Mouse (Mus musculus): ENCODE measurements around the gene C1qtnf3.

DNA sequence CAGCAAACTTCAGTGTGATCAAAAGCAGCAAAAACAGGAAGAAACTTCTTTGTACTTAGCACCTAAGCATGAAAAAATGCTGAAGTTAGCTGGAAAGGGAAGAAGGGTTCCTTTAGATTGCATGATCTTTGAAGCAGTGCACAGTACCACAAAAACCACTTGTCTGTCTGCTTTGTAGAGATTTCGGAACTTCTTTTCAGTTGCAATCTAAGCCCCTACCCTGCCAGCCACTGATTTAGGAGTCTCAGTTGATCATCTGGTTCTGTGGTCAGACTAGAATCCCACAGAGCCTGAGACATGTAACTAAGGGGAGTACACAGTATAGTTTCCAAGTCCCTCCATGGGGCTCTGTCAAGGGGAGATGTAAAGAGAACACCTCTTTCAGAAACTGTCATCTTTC lies 1.3 kb downstream of the C1qtnf3 start:
- no peak for TF ChIP-seq POLR2A (IDR thresholded peaks at IDR 0.05; ENCODE audit: borderline replicate concordance, control insufficient read depth, low read depth, low read length)
- TF ChIP-seq CTCF (IDR thresholded peaks at IDR 0.05; ENCODE audit: control insufficient read depth, insufficient read depth, low read length) = no peak

Measured in bone marrow, adult 2 months (tissue).